Mouse (Mus musculus): ENCODE measurements around the gene Ccl1. TPM values are rescaled to one million over a fixed set of nuclear protein-coding genes. Genes with fewer than 3 reads are reported as not detected.

Gene Ccl1
- total and polyA plus RNA-seq, 3 experiments, result 95.3 to 153 (median 133) TPM

DNA sequence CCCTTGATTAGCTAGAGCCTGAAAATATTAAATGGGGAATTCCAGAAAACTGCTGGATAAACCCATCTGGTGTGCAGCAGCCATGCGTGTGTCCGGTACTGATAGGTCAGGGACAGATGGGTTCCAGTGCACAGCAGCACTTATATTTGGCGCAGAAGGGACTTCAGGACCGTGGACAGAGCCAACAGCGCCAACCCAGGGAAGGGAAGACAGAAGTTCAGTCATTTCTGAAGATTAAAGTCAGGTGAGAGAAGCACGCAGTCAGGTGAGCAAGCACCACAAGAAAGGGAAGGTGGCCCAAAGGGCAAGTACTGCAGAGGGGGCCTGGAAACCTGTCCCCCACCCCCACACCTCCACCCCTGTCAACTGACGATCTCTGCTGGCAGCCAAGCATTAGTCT is 7.7 kb upstream of the Ccl1 start:
- no peak for DNase-seq (ENCODE audit: extremely low read depth)
- no peak overlapping the region for H3K4me2 ChIP-seq (ENCODE audit: insufficient read depth, low read depth, poor library complexity, severe bottlenecking)
- no peak overlapping the region for H3K27ac ChIP-seq (ENCODE audit: insufficient read depth, low read depth)
- in situ Hi-C loops (cut with MboI; ENCODE audit: low pct_ligation_motif_present, low pct_unique_long_range_greater_than_20kb, low sequenced_read_pairs), result no loop called here
- TF ChIP-seq BHLHE40 (IDR thresholded peaks at IDR 0.05; ENCODE audit: low read depth, low read length) (peak; percentile 56), NELFE (IDR thresholded peaks at IDR 0.05; ENCODE audit: low read depth, low read length) (no peak), MAFK (IDR thresholded peaks at IDR 0.05; ENCODE audit: insufficient replicate concordance, low read length) (no peak), IRF4 (IDR thresholded peaks at IDR 0.05; ENCODE audit: low read depth, low read length) (no peak), CTCF (conservative IDR thresholded peaks at IDR 0.05 in 1 of 2, IDR thresholded peaks at IDR 0.05 in 1 of 2; ENCODE audit: low read depth in 2 of 2, low read length in 2 of 2) (no peak)
- H3K79me2 ChIP-seq (replicated peaks; ENCODE audit: control insufficient read depth, extremely low read depth, insufficient read depth, poor library complexity, severe bottlenecking), result no peaks in the 10 kb centered on the region
- no peaks in the 10 kb centered on the region for H3K9me3 ChIP-seq (replicated peaks; ENCODE audit: low read length)
- dilution Hi-C loops (cut with MboI; ENCODE audit: extremely low pct_ligation_motif_present, extremely low pct_unique_long_range_greater_than_20kb, low sequenced_read_pairs), result no loop called here
- no peaks in the 10 kb centered on the region for H3K36me3 ChIP-seq (replicated peaks in 1 of 2; ENCODE audit: control insufficient read depth in 1 of 2, insufficient read depth in 1 of 2, low read length in 1 of 2)
- H3K4me3 ChIP-seq (replicated peaks in 1 of 3; ENCODE audit: low read depth in 2 of 3, low read length in 2 of 3, poor library complexity in 1 of 3), result no peak overlapping the region
- peaks cover 82% of the 10 kb centered on the region for H3K27me3 ChIP-seq (replicated peaks)
- H3K4me1 ChIP-seq (ENCODE audit: control insufficient read depth in 1 of 2, insufficient read depth in 2 of 2), result no peaks in the 10 kb centered on the region
- no peak overlapping the region for H3K9ac ChIP-seq (ENCODE audit: insufficient read depth, low read depth)

DNA sequence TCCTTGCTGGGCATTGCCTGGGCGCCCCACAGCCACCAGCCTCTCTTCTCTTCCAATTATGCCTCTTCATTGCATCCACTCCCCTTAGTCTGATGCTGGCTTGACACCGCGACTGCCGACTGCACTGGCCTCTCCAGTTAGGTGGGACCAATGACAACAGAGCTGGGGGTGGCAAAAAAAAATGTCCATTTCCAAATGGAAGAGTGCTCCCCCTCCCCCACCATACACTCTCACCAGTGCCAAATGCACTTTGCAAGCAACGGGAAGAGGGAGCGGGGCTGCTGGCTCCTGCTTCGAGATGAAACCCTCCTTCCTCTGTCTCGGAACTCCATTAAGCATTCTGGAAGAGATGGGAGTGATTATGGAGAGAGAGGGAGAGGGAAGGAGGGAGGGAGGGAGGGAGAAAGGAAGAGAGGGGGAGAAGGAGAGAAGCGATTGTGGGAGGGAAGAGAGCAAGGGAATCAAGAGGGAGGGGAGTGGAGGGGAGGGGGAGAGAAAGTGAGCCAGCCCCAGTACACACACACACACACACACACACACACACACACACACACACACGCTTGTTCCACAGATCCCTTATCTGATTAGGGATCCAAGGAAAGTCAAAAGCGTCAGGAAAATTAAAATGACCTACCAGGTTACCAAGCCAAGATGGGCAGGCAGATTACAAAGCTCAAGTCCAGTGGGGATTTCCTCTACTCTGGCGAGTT is 5.0 kb upstream of the Ccl1 start:
- Histone ChIP-seq H3K27me3 (replicated peaks) (peaks cover 88% of the 10 kb centered on the region), H3K4me2 (ENCODE audit: insufficient read depth, low read depth, poor library complexity, severe bottlenecking) (no peak overlapping the region), H3K27ac (ENCODE audit: insufficient read depth, low read depth) (no peak overlapping the region), H3K36me3 (replicated peaks in 1 of 2; ENCODE audit: control insufficient read depth in 1 of 2, insufficient read depth in 1 of 2, low read length in 1 of 2) (no peaks in the 10 kb centered on the region), H3K9ac (ENCODE audit: insufficient read depth, low read depth) (no peak overlapping the region), H3K4me1 (ENCODE audit: control insufficient read depth in 1 of 2, insufficient read depth in 2 of 2) (no peaks in the 10 kb centered on the region), H3K4me3 (replicated peaks in 1 of 3; ENCODE audit: low read depth in 2 of 3, low read length in 2 of 3, poor library complexity in 1 of 3) (no peak overlapping the region), H3K79me2 (replicated peaks; ENCODE audit: control insufficient read depth, extremely low read depth, insufficient read depth, poor library complexity, severe bottlenecking) (no peaks in the 10 kb centered on the region), H3K9me3 (replicated peaks; ENCODE audit: low read length) (no peaks in the 10 kb centered on the region)
- in situ Hi-C loops (cut with MboI; ENCODE audit: low pct_ligation_motif_present, low pct_unique_long_range_greater_than_20kb, low sequenced_read_pairs) (no loop called here), dilution Hi-C loops (cut with MboI; ENCODE audit: extremely low pct_ligation_motif_present, extremely low pct_unique_long_range_greater_than_20kb, low sequenced_read_pairs) (no loop called here)
- TF ChIP-seq USF1 (IDR thresholded peaks at IDR 0.05; ENCODE audit: low read depth, low read length) (no peak), SMC3 (IDR thresholded peaks at IDR 0.05; ENCODE audit: low read depth, low read length) (no peak), MAFK (IDR thresholded peaks at IDR 0.05; ENCODE audit: insufficient replicate concordance, low read length) (no peak), USF2 (conservative IDR thresholded peaks at IDR 0.05; ENCODE audit: low read depth, low read length) (no peak), NELFE (IDR thresholded peaks at IDR 0.05; ENCODE audit: low read depth, low read length) (no peak), RAD21 (IDR thresholded peaks at IDR 0.05; ENCODE audit: low read depth, low read length) (no peak), JUN (IDR thresholded peaks at IDR 0.05; ENCODE audit: insufficient read depth, low read depth, low read length) (no peak)
- DNase-seq (ENCODE audit: extremely low read depth), result no peak

DNA sequence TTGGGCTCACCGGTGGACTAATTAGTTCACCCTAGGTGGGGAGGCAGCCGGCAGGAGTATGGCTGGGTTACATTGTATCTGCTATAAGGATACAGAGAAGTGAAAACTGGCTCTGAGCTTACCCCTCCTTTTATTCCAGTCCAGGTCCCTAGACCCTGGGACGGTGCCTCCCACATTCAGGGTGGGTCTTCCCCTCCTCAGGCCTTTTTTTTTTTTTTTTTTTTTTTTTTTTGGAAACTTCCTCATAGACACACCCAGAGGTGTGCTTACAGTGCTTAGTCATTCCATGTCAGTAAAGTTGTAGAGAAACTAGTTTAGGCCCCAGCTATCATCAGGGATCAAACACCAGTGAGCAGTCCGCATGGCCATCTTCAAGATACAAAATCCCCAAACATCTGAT is 7.6 kb downstream of the Ccl1 start:
- Histone ChIP-seq H3K4me3 (replicated peaks in 1 of 3; ENCODE audit: low read depth in 2 of 3, low read length in 2 of 3, poor library complexity in 1 of 3) (no peak overlapping the region), H3K27me3 (replicated peaks) (peaks cover 87% of the 10 kb centered on the region), H3K9ac (ENCODE audit: insufficient read depth, low read depth) (no peak overlapping the region), H3K36me3 (replicated peaks in 1 of 2; ENCODE audit: control insufficient read depth in 1 of 2, insufficient read depth in 1 of 2, low read length in 1 of 2) (no peaks in the 10 kb centered on the region), H3K27ac (ENCODE audit: insufficient read depth, low read depth) (no peak overlapping the region), H3K4me1 (ENCODE audit: control insufficient read depth in 1 of 2, insufficient read depth in 2 of 2) (no peaks in the 10 kb centered on the region), H3K79me2 (replicated peaks; ENCODE audit: control insufficient read depth, extremely low read depth, insufficient read depth, poor library complexity, severe bottlenecking) (no peaks in the 10 kb centered on the region), H3K4me2 (ENCODE audit: insufficient read depth, low read depth, poor library complexity, severe bottlenecking) (no peak overlapping the region), H3K9me3 (replicated peaks; ENCODE audit: low read length) (peaks cover 6% of the 10 kb centered on the region)
- DNase-seq (ENCODE audit: extremely low read depth), result no peak
- in situ Hi-C loops (cut with MboI; ENCODE audit: low pct_ligation_motif_present, low pct_unique_long_range_greater_than_20kb, low sequenced_read_pairs) (no loop called here), dilution Hi-C loops (cut with MboI; ENCODE audit: extremely low pct_ligation_motif_present, extremely low pct_unique_long_range_greater_than_20kb, low sequenced_read_pairs) (no loop called here)
- TF ChIP-seq MAX (IDR thresholded peaks at IDR 0.05; ENCODE audit: low read length) (no peak), NELFE (IDR thresholded peaks at IDR 0.05; ENCODE audit: low read depth, low read length) (no peak), KAT2A (IDR thresholded peaks at IDR 0.05; ENCODE audit: insufficient replicate concordance, low read length) (no peak), ZNF384 (IDR thresholded peaks at IDR 0.05; ENCODE audit: low read depth, low read length) (peak; percentile 86), CHD1 (IDR thresholded peaks at IDR 0.05; ENCODE audit: low read depth, low read length) (no peak), IRF4 (IDR thresholded peaks at IDR 0.05; ENCODE audit: low read depth, low read length) (no peak)

Measured in CH12.LX (cell line).